Mouse (Mus musculus) ZHBTc4 (cell line): ENCODE results near the gene P3h3.
A peak's percentile ranks its signal among the peaks of the same experiment; 100 is the strongest.
"Not testable (repeated sequence)": the region's sequence is repeated elsewhere in the genome, so short reads cannot be mapped to it uniquely, and the experiment has no call there.

ENCODE experiments used
- DNase-seq: peaks from one replicate; pipeline ENCODE4 v3.0.0-alpha.2; 2011; ENCODE audit warnings: low read depth, low spot score

Gene P3h3

GRCm38 (mm10) chr6:124809775-124810538 is 47.6 kb downstream of the P3h3 start:
- DNase-seq, result peak; percentile 16

DNA sequence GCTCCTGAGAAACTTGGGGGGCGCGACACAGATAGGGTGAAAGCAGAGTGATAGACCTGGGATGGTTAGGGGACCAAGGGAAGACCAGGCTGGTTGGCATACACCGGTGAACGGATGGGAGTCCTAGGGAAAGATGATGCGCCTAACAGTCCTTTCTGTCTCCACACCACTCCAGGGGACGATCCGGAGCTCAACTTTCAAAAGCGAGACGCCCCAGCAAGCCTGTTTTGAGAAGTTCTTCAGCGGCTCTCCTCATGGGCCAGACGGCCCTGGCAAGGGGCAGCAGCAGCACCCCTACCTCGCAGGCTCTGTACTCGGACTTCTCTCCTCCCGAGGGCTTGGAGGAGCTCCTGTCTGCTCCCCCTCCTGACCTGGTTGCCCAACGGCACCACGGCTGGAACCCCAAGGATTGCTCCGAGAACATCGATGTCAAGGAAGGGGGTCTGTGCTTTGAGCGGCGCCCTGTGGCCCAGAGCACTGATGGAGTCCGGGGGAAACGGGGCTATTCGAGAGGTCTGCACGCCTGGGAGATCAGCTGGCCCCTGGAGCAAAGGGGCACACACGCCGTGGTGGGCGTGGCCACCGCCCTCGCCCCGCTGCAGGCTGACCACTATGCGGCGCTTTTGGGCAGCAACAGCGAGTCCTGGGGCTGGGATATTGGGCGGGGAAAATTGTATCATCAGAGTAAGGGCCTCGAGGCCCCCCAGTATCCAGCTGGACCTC is 48.3 kb downstream of the P3h3 start:
- peak; percentile 48 for DNase-seq

DNA sequence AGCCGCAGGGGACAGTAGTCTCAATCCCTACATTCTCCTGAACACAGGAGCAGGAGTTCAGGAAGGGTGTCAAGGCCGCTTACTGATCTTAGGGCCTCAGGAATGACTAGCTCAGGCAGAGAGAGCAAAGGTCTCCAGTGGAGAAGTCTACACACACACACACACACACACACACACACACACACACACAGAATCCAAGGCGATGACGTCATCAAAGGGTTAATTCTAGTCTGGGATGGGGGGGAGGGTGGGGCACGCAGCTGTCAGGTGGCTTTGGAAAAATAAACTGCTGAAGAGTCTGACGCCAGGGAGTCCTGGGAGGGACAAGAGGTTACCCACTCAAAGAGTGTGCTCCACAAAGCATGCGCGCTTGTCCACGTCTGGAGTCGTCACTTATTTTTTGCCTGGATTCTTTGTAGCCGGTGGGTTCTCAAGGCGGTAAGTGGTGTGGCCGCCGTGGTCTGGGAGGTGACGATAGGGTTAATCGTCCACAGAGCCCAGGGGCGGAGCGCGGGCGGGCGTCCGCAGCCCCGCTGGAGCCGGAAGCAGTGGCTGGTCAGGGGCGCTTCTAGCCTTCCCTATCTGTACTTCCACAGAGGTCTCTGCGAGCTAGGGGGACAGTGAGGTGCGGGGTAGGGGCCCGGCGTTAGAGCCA is 49.1 kb downstream of the P3h3 start, which contains the start of gene Spsb2:
Gene Spsb2, plus strand, starts transcription at position 304 of the 655 bp plus-strand sequence.
- DNase-seq, result peak; percentile 69

- DNase-seq, result no peak
These were observed 49.6 kb downstream of the P3h3 start for GRCm38 (mm10) chr6:124807986-124808357.

GRCm38 (mm10) chr6:124807366-124807765 is 50.2 kb downstream of the P3h3 start:
- DNase-seq, result no peak

DNA sequence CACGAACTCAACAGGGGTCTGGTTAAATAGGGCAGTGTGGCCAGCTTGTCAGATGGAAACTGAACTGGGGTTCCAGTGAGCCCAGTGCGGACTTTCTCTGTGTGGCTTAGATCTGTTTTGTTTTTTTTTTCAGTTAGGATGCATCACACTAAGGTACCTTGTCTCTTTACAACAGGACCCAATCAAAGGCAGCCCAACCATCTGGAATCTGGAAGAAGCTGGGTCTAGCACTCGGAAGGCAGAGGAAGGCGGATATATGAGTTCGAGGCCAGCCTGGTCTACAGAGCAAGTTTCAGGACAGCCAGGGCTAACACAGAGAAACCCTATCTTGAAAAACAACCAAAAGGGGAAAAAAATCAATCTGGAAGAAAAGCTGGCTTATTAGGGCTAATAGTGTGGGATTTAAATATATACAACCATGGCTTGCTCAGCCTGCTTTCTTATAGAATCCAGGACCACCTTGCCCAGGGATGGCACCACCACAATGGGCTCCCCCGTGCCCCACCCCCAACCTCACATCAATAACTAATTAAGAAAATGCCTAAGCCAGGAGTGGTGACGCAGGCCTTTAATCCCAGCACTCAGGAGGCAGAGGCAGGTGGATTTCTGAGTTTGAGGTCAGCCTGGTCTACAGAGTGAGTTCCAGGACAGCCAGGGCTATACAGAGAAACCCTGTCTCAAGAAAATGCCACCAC is 51.0 kb downstream of the P3h3 start:
- no peak for DNase-seq

GRCm38 (mm10) chr6:124805341-124806321 is 51.9 kb downstream of the P3h3 start:
- DNase-seq, result peak; percentile 98

GRCm38 (mm10) chr6:124804341-124804740 is 53.2 kb downstream of the P3h3 start:
- peak; percentile 56 for DNase-seq

- not testable (repeated sequence) for DNase-seq
These were observed 53.9 kb downstream of the P3h3 start for GRCm38 (mm10) chr6:124803691-124804090.

DNA sequence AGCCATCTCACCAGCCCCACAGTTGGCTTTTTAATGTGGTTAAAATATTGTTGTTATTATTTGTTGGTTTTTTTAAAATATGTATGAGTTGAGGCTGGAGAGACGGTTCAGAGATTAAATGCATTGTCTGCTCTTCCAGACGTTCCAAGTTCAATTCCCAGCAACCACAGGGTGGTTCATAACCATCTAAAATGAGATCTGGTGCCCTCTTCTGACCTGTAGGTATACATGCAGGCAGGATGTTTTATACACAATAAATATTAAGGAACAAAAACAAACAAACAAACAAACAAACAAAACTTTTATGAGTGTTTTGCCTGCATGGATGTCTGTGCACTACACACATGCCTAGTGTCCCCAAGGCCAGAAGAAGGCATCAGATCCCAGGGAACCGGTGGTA is 54.5 kb downstream of the P3h3 start:
- peak; percentile 56 for DNase-seq

GRCm38 (mm10) chr6:124802400-124802799 is 55.2 kb downstream of the P3h3 start:
- peak; percentile 71 for DNase-seq

DNA sequence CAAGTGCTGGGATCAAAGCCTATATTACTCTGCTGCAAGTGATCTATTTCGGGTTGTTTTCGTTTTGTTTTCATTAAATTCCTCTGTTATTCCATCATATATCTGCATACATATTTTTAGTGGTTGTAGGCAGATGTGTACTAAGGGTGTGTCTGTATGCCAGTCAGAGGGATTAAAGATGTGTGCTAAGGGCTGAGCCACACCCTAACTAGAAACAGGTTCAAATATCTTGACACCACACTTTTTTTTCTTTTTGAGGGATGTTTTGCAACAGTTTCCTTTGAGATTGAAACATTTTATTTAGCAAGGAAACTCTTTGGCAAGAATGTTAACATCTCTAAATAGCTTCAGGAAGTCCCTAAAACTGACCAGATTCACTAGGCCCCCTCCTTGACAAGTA is 61.4 kb downstream of the P3h3 start:
- DNase-seq, result no peak

DNA sequence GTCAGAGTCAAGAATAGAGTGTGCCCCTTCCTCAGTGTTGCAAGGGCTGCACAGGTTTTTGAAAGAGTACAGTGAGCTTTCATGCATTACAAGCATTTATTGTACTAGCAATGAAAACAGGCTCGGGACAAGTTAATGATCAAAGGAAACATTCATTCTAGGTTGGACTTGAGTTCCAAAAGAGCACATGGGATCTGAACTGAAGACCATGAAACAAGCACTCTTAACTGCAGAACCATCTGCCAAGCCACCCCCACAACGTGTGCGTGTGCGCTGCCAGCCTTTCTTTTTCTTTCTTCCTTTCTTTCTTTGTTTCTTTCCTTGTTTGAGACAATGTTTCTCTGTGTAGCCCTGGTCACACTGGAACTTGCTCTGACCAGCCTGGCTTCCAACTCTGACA is 61.8 kb downstream of the P3h3 start:
- peak; percentile 18 for DNase-seq

DNA sequence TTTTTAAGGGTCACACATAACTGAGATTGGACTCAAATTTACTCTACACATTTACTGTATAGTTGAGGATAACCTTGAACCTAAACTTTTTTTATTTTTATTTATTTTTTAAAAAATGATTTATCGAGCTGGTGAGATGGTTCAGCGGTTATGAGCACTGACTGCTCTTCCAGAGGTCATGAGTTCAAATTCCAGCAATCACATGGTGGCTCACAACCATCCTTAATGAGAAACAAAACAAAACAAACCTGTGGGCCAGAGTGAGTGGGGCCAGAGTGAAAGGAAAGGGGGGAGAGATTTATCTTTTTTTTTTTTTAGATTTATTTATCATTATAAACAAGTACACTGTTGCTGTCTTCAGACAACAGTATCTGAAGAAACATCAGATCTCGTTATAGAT is 65.6 kb downstream of the P3h3 start:
- no peak for DNase-seq
